Mouse (Mus musculus) MEL (cell line): ENCODE data around the gene Cdc42bpb. TPM values are rescaled to one million over a fixed set of nuclear protein-coding genes. Genes with fewer than 3 reads are reported as not detected.

Experiments used
- DNase-seq: peaks from one replicate; pipeline ENCODE4 v3.0.0; 2011; ENCODE audit warnings: low read depth, low spot score
- H3K27ac ChIP-seq: 2 replicates; pipeline ENCODE4 v1.5.1; 2012; ENCODE audit warnings: low read depth, mild to moderate bottlenecking, control low read depth, low read length, moderate library complexity; ENCODE audit not compliant: control insufficient read depth
- H3K27me3 ChIP-seq, 2 experiments: fragments of 150-350 bp in 1 of 2; sonication (generic) in 1 of 2; 2 replicates each; pipeline ENCODE4 v1.6.1; 2012; ENCODE audit warnings: low read length in 2 of 2, mild to moderate bottlenecking in 2 of 2, improper control_type of control experiment in 1 of 2, moderate library complexity in 1 of 2; ENCODE audit not compliant: insufficient read depth in 2 of 2, control insufficient read depth in 1 of 2
- H3K36me3 ChIP-seq, 2 experiments: 2 replicates each; pipeline ENCODE4 v1.6.1; 2012 to 2014; ENCODE audit warnings: low read length in 2 of 2, improper control_type of control experiment in 1 of 2, inconsistent platforms in 1 of 2, mild to moderate bottlenecking in 1 of 2; ENCODE audit not compliant: insufficient read depth in 2 of 2, control insufficient read depth in 1 of 2
- H3K4me1 ChIP-seq, 2 experiments: fragments of 150-350 bp in 1 of 2; sonication (generic) in 1 of 2; 2 replicates each; pipeline ENCODE4 v1.6.1; 2012; ENCODE audit warnings: low read length in 2 of 2, improper control_type of control experiment in 1 of 2, mild to moderate bottlenecking in 1 of 2; ENCODE audit not compliant: insufficient read depth in 2 of 2, control insufficient read depth in 1 of 2
- H3K4me3 ChIP-seq, 2 experiments: fragments of 150-350 bp in 1 of 2; sonication (generic) in 1 of 2; 2 replicates each; pipeline ENCODE4 v1.5.1; 2012; ENCODE audit warnings: low read depth in 2 of 2, low read length in 2 of 2, mild to moderate bottlenecking in 2 of 2, moderate library complexity in 2 of 2, control low read depth in 1 of 2, improper control_type of control experiment in 1 of 2; ENCODE audit not compliant: control insufficient read depth in 1 of 2, insufficient read depth in 1 of 2
- H3K79me2 ChIP-seq: 2 replicates; pipeline ENCODE4 v1.6.1; 2012; ENCODE audit warnings: mild to moderate bottlenecking, low read length, moderate library complexity; ENCODE audit not compliant: control insufficient read depth, poor library complexity, insufficient read depth
- H3K9ac ChIP-seq: 2 replicates; pipeline ENCODE4 v1.6.1; 2012; ENCODE audit warnings: low read depth, mild to moderate bottlenecking, control low read depth, low read length, moderate library complexity; ENCODE audit not compliant: control insufficient read depth, poor library complexity, severe bottlenecking
- H3K9me3 ChIP-seq: fragments of 150-350 bp; sonication (generic); replicated peaks from 2 replicates; pipeline ENCODE4 v1.6.1; 2012; ENCODE audit warnings: mild to moderate bottlenecking, low read length, improper control_type of control experiment, moderate library complexity; ENCODE audit not compliant: insufficient read depth
- BHLHE40 ChIP-seq: IDR thresholded peaks from 2 replicates; pipeline ENCODE4 v1.6.1; 2012; ENCODE audit warnings: low read depth, mild to moderate bottlenecking, inconsistent platforms, low read length, improper control_type of control experiment, borderline replicate concordance
- CHD1 ChIP-seq: IDR thresholded peaks from 2 replicates; pipeline ENCODE4 v1.6.1; 2012; ENCODE audit warnings: low read depth, mild to moderate bottlenecking, inconsistent platforms, low read length, improper control_type of control experiment
- CHD2 ChIP-seq: IDR thresholded peaks from 2 replicates; pipeline ENCODE4 v1.6.1; 2011; ENCODE audit warnings: low read length, improper control_type of control experiment
- CTCF ChIP-seq, 3 experiments: IDR thresholded peaks in 2 of 3; conservative IDR thresholded peaks in 1 of 3; 2 replicates each; pipeline ENCODE4 v1.5.1; 2011 to 2012; ENCODE audit warnings: low read length in 3 of 3, low read depth in 2 of 3, mild to moderate bottlenecking in 2 of 3, improper control_type of control experiment in 1 of 3, inconsistent platforms in 1 of 3, mixed read lengths in 1 of 3, moderate library complexity in 1 of 3; ENCODE audit not compliant: control insufficient read depth in 1 of 3, insufficient read depth in 1 of 3, poor library complexity in 1 of 3, severe bottlenecking in 1 of 3
- E2F4 ChIP-seq: IDR thresholded peaks from 2 replicates; pipeline ENCODE4 v1.6.1; 2011; ENCODE audit warnings: low read depth, low read length, improper control_type of control experiment, borderline replicate concordance
- EP300 ChIP-seq, 2 experiments: IDR thresholded peaks; 2 replicates each; pipeline ENCODE4 v1.6.1; 2011; ENCODE audit warnings: improper control_type of control experiment in 2 of 2, low read length in 2 of 2, low read depth in 1 of 2, mild to moderate bottlenecking in 1 of 2
- ETS1 ChIP-seq: IDR thresholded peaks from 2 replicates; pipeline ENCODE4 v1.6.1; 2012; ENCODE audit warnings: low read depth, mild to moderate bottlenecking, inconsistent platforms, low read length, improper control_type of control experiment, moderate library complexity
- GATA1 ChIP-seq: IDR thresholded peaks from 2 replicates; pipeline ENCODE4 v1.6.1; 2011; ENCODE audit warnings: low read depth, low read length, improper control_type of control experiment
- HCFC1 ChIP-seq: IDR thresholded peaks from 2 replicates; pipeline ENCODE4 v1.6.1; 2012; ENCODE audit warnings: low read depth, mild to moderate bottlenecking, inconsistent platforms, low read length, improper control_type of control experiment, moderate library complexity
- JUND ChIP-seq: IDR thresholded peaks from 2 replicates; pipeline ENCODE4 v1.6.1; 2011; ENCODE audit warnings: low read depth, mild to moderate bottlenecking, improper control_type of control experiment, low read length
- KAT2A ChIP-seq: conservative IDR thresholded peaks from 2 replicates; pipeline ENCODE4 v1.6.1; 2012; ENCODE audit warnings: low read depth, low read length, improper control_type of control experiment, inconsistent platforms
- MEF2A ChIP-seq: IDR thresholded peaks from 2 replicates; pipeline ENCODE4 v1.6.1; 2014; ENCODE audit warnings: low read depth, mild to moderate bottlenecking, inconsistent platforms, low read length, improper control_type of control experiment; ENCODE audit not compliant: poor library complexity, insufficient replicate concordance, severe bottlenecking; ENCODE audit errors: extremely low read depth
- MXI1 ChIP-seq: IDR thresholded peaks from 2 replicates; pipeline ENCODE4 v1.6.1; 2011; ENCODE audit warnings: mild to moderate bottlenecking, low read depth, low read length, improper control_type of control experiment
- POLR2AphosphoS2 ChIP-seq: IDR thresholded peaks from 2 replicates; pipeline ENCODE4 v1.6.1; 2011; ENCODE audit warnings: low read length, improper control_type of control experiment
- RAD21 ChIP-seq: IDR thresholded peaks from 2 replicates; pipeline ENCODE4 v1.6.1; 2011; ENCODE audit warnings: mild to moderate bottlenecking, low read depth, low read length, improper control_type of control experiment
- RCOR1 ChIP-seq: IDR thresholded peaks from 2 replicates; pipeline ENCODE4 v1.6.1; 2012; ENCODE audit warnings: low read depth, mild to moderate bottlenecking, inconsistent platforms, low read length, improper control_type of control experiment
- SIN3A ChIP-seq: IDR thresholded peaks from 2 replicates; pipeline ENCODE4 v1.6.1; 2012; ENCODE audit warnings: low read length, improper control_type of control experiment, inconsistent platforms
- SMC3 ChIP-seq: IDR thresholded peaks from 2 replicates; pipeline ENCODE4 v1.6.1; 2011; ENCODE audit warnings: low read depth, low read length, improper control_type of control experiment
- USF1 ChIP-seq: IDR thresholded peaks from 2 replicates; pipeline ENCODE4 v1.6.1; 2014; ENCODE audit warnings: low read depth, mild to moderate bottlenecking, inconsistent platforms, low read length, improper control_type of control experiment, moderate library complexity
- USF2 ChIP-seq, 2 experiments: IDR thresholded peaks; 2 replicates each; pipeline ENCODE4 v1.6.1; 2011 to 2012; ENCODE audit warnings: improper control_type of control experiment in 2 of 2, low read length in 2 of 2, borderline replicate concordance in 1 of 2, inconsistent platforms in 1 of 2, low read depth in 1 of 2, mild to moderate bottlenecking in 1 of 2; ENCODE audit not compliant: insufficient read depth in 1 of 2
- ZC3H11A ChIP-seq: IDR thresholded peaks from 2 replicates; pipeline ENCODE4 v1.6.1; 2012; ENCODE audit warnings: low read depth, mild to moderate bottlenecking, inconsistent platforms, low read length, improper control_type of control experiment
- ZKSCAN1 ChIP-seq: IDR thresholded peaks from 2 replicates; pipeline ENCODE4 v1.6.1; 2012; ENCODE audit warnings: low read depth, mild to moderate bottlenecking, inconsistent platforms, low read length, improper control_type of control experiment, moderate library complexity
- ZMIZ1 ChIP-seq: IDR thresholded peaks from 2 replicates; pipeline ENCODE4 v1.6.1; 2012; ENCODE audit warnings: low read depth, mild to moderate bottlenecking, inconsistent platforms, low read length, improper control_type of control experiment, moderate library complexity
- polyA plus RNA-seq, 2 experiments: library from polyadenylated mRNA; stranded (reverse) in 1 of 2; unstranded in 1 of 2; fragments of >175 nt in 1 of 2; fragments of >200 nt in 1 of 2; gene quantifications; 2 replicates each; pipeline versions ENCODE4 v1.2.1 to v1.2.4; 2012; ENCODE audit warnings: low replicate concordance in 2 of 2, low read depth in 1 of 2; ENCODE audit not compliant: insufficient read length in 2 of 2, insufficient read depth in 1 of 2, missing spikeins in 1 of 2
- total RNA-seq: library from RNA; depleted of rRNA; stranded (reverse); fragments of 300-350 nt; gene quantifications from 2 replicates; pipeline ENCODE4 v1.2.3, GENCODE M21; 2012

Gene Cdc42bpb
- total and polyA plus RNA-seq, 3 experiments: not detected

- no peak for TF ChIP-seq USF2 (IDR thresholded peaks at IDR 0.05; ENCODE audit: borderline replicate concordance in 1 of 2, insufficient read depth in 1 of 2, low read depth in 1 of 2, low read length in 2 of 2)
- no peak for TF ChIP-seq CHD1
- peak; percentile 100 for TF ChIP-seq SMC3
- TF ChIP-seq CHD2: no peak
- no peak for TF ChIP-seq E2F4
- TF ChIP-seq EP300 (IDR thresholded peaks at IDR 0.05; ENCODE audit: low read depth in 1 of 2, low read length in 2 of 2): no peak
- TF ChIP-seq RCOR1: no peak
- TF ChIP-seq SIN3A: no peak
- TF ChIP-seq JUND: no peak
- no peak for TF ChIP-seq ZMIZ1
- no peak for TF ChIP-seq POLR2AphosphoS2
- TF ChIP-seq MEF2A: no peak
- no peak for TF ChIP-seq USF1
- TF ChIP-seq ETS1: no peak
- no peak for TF ChIP-seq MXI1
- no peak for TF ChIP-seq GATA1
- peak; percentile 13; the same call in 1 of the 2 replicates for TF ChIP-seq BHLHE40
- no peak for TF ChIP-seq KAT2A
- no peak; the same call in 1 of the 2 replicates for TF ChIP-seq ZKSCAN1
These were observed 48.4 kb upstream of the Cdc42bpb start (continued) for GRCm38 (mm10) chr12:111425789-111426460.

GRCm38 (mm10) chr12:111425258-111425657, 47.7 kb upstream of the Cdc42bpb start:
- no peaks in the 10 kb centered on the region for H3K79me2 ChIP-seq
- H3K9me3 ChIP-seq: no peaks in the 10 kb centered on the region
- H3K27me3 ChIP-seq: no peaks in the 10 kb centered on the region
- no peak overlapping the region for H3K4me3 ChIP-seq
- TF ChIP-seq CTCF (IDR thresholded peaks at IDR 0.05 in 2 of 3, conservative IDR thresholded peaks at IDR 0.05 in 1 of 3; ENCODE audit: control insufficient read depth in 1 of 3, insufficient read depth in 1 of 3, low read depth in 2 of 3, low read length in 3 of 3, poor library complexity in 1 of 3, severe bottlenecking in 1 of 3): peak; percentile 62 to 94 (median 86)
- peak; percentile 90 for TF ChIP-seq SMC3
- peak; percentile 83 for TF ChIP-seq RAD21
- TF ChIP-seq ZC3H11A: peak; percentile 84
- TF ChIP-seq HCFC1: no peak
- H3K36me3 ChIP-seq: no peaks in the 10 kb centered on the region
- H3K4me1 ChIP-seq: peaks cover 0 to 12% of the 10 kb centered on the region in 2 experiments; a peak in 3 of 4 replicates
- H3K9ac ChIP-seq: no peak overlapping the region
- no peak overlapping the region for H3K27ac ChIP-seq
- peak; percentile 79 for DNase-seq
